Mouse (Mus musculus) forebrain, embryonic 12.5 days (tissue): ENCODE results near the gene Nnat. TPM values are rescaled to one million over a fixed set of nuclear protein-coding genes. Genes with fewer than 3 reads are reported as not detected.
"Not testable (repeated sequence)": the region's sequence is repeated elsewhere in the genome, so short reads cannot be mapped to it uniquely, and the experiment has no call there.

ENCODE experiments used
- ATAC-seq: fragments of 200-750 bp; cut with Nextera tagmentation; 2 replicates; pipeline ENCODE4 v1.8.0; 2017; ENCODE audit warnings: moderate TSS enrichment; ENCODE audit not compliant: low FRiP score
- H3K27ac ChIP-seq: fragments of 300-500 bp; sonication (generic); 2 replicates; pipeline ENCODE4 v1.5.1; 2016; ENCODE audit warnings: mild to moderate bottlenecking
- H3K27me3 ChIP-seq: fragments of 300-500 bp; sonication (generic); 2 replicates; pipeline ENCODE4 v1.6.1; 2016; ENCODE audit warnings: mild to moderate bottlenecking
- H3K36me3 ChIP-seq: fragments of 300-500 bp; sonication (generic); replicated peaks from 2 replicates; pipeline ENCODE4 v1.6.1; 2016; ENCODE audit warnings: mild to moderate bottlenecking
- H3K4me1 ChIP-seq: fragments of 300-500 bp; sonication (generic); 2 replicates; pipeline ENCODE4 v1.6.1; 2016
- H3K4me2 ChIP-seq: fragments of 300-500 bp; sonication (generic); 2 replicates; pipeline ENCODE4 v1.6.1; 2016; ENCODE audit warnings: mild to moderate bottlenecking, moderate library complexity
- H3K4me3 ChIP-seq: fragments of 300-500 bp; sonication (generic); replicated peaks from 2 replicates; pipeline ENCODE4 v1.5.1; 2016; ENCODE audit warnings: mild to moderate bottlenecking
- H3K9ac ChIP-seq: fragments of 300-500 bp; sonication (generic); 2 replicates; pipeline ENCODE4 v1.6.1; 2016; ENCODE audit warnings: mild to moderate bottlenecking
- H3K9me3 ChIP-seq: fragments of 300-500 bp; sonication (generic); 2 replicates; pipeline ENCODE4 v1.6.1; 2016
- WGBS: fragments of 180-500 bp; shearing (Covaris S2); methylation state at CpG from one replicate; pipeline ENCODE4 v1.1.7; 2016; 5-methylcytosine and 5-hydroxymethylcytosine counted together
- polyA plus RNA-seq: library from polyadenylated mRNA; unstranded; fragments of >200 nt; fragmentation: Nextera tagmentation; extraction: Ambion mirVana; gene quantifications from 2 replicates; pipeline ENCODE4 v1.2.1, GENCODE M21; 2016

Gene Nnat
- polyA plus RNA-seq, 1 experiment from 2014 or later = 5,265 TPM

DNA sequence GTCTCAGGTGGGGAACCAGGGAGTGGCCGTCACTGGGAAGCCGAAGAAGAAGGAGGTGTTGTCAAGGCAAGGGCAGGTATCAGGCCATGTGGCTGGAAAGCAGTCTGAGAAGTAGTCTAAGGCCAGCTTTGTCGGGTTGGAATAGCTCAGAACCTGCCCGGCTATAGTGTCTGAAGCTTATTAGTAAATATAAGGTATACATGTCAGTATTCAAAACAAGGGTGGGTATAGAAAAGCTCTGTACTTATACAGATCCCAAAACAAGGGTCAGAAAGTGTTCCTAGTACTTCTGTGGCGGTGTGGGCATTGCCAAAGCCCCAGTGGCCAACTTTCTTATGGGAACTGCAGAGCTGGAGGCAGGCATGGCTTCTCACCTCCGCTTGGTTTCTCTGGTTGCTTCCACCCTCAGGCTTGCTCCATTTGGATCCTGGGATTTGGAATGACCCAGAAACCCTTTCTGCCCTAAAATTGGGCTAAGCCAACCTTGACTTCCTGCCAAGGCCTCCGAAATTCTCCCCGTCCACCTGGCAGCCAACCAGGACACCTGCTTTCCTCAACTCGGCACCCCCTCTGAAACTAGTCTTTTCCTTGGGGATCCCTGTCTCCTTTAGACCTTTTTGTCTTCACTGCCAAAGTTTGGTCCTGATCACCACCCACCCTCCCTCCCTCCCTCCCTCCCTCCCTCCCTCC is 10.1 kb downstream of the Nnat start:
- Histone ChIP-seq H3K9me3 (no peaks in the 10 kb centered on the region), H3K4me3 (no peak overlapping the region; the same call in 1 of the 2 replicates), H3K27me3 (no peaks in the 10 kb centered on the region; the same call in 1 of the 2 replicates), H3K27ac (0 out of 2 replicates have a peak overlapping the region, but pooled peaks have one; percentile 5), H3K36me3 (0 out of 2 replicates have a peak, but pooled peaks cover under 1% of the 10 kb centered on the region), H3K4me1 (peaks cover 27% of the 10 kb centered on the region), H3K9ac (no peak overlapping the region), H3K4me2 (no peak overlapping the region)
- 80% methylated on average over 9 of the region's 9 CpGs for WGBS
- ATAC-seq = no peak

DNA sequence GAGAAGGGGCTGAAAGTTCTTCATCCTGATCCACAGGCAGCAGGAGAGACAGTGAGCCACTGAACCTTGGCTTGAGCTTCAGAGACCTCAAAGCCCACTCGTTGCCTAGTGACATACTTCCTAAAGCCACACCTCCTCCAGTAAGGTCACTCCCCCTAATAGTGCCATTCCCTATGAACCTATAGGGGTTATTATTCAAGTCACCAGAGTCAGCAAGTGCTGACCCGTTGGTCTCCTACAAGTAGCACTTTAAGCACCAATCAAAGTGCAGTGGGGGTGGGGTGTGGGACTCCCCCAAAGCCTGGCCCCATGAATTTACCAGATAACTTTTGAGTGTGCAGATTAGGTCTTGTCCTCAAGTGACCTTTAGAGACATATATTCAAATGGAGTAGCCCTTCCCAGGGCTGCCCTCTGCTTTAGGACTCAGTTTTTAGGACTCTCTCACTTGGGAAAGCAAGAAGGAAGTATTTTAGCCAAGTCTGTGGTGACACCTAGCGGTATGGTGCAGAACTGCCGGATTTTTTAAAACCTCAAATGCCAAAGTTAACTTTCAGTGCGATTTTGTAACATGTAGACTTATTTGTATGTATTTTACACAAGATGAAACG is 11.4 kb downstream of the Nnat start, which contains the start of gene Blcap:
Gene Blcap (minus strand): TSS at position 51 of the 609 bp plus-strand sequence.
- WGBS = 12% methylated on average over 6 of the region's 6 CpGs
- no peaks in the 10 kb centered on the region for H3K9me3 ChIP-seq
- no peaks in the 10 kb centered on the region; the same call in 1 of the 2 replicates for H3K27me3 ChIP-seq
- peak within 1 kb of the TSS; percentile 59; the same call in 1 of the 2 replicates for H3K27ac ChIP-seq
- peak within 1 kb of the TSS; percentile 12; the same call in 1 of the 2 replicates for H3K9ac ChIP-seq
- peak; percentile 37; the same call in 1 of the 2 replicates for ATAC-seq
- H3K4me2 ChIP-seq = no peak within 1 kb of the TSS
- no peak within 1 kb of the TSS for H3K4me3 ChIP-seq
- peaks cover 22% of the 10 kb centered on the region for H3K4me1 ChIP-seq
- H3K36me3 ChIP-seq = no peaks in the 10 kb centered on the region

DNA sequence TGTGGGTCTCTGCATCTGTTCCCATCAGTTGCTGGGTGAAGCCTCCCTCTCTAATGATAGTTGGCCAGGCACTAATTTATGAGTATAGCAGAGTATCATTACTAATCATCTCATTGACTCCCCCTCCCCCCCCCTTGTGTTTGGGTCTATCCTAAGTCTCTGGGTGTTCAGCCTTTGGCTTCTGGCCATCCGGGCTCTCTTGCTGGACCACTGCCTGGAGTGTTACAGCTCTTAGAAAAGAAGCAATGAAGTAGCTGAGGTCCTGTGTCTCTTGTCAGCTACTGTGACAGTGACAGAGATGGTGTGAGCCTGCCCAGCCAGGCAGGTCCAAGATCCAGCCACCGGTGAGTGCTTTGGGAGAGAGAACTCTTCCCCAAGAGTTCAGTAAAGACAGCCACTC is 12.9 kb downstream of the Nnat start:
- ATAC-seq = no peak
- Histone ChIP-seq H3K4me2 (no peak overlapping the region), H3K9me3 (no peaks in the 10 kb centered on the region), H3K27me3 (no peaks in the 10 kb centered on the region; the same call in 1 of the 2 replicates), H3K4me1 (peaks cover 13% of the 10 kb centered on the region), H3K9ac (no peak overlapping the region), H3K4me3 (no peak overlapping the region), H3K36me3 (no peaks in the 10 kb centered on the region), H3K27ac (no peak overlapping the region)
- 83% methylated on average over 2 of the region's 2 CpGs for WGBS

DNA sequence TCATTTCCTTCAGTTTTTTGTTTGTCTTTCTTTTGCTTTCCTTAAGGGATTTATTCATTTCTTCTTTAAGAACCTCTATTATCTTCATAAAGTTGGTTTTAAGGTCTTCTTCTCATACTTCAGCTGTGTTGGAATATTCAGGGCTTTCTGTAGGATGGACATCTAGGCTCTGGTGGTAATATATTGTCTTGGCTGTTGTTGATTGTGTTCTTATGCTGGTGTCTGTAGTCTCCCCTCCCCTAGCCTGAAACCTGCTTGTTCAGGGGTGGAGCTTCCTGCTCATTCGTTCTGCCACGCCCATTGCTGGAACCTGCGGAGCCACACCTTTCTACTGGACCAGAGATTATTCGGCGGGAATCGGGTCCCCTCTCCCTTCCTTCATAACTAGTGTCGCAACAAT is 25.5 kb downstream of the Nnat start:
- H3K36me3 ChIP-seq, H3K4me1 ChIP-seq, H3K9me3 ChIP-seq, H3K4me3 ChIP-seq, ATAC-seq, H3K27me3 ChIP-seq, H3K4me2 ChIP-seq, H3K9ac ChIP-seq, H3K27ac ChIP-seq: not testable (repeated sequence)
- WGBS = 15% methylated on average over 7 of the region's 7 CpGs

DNA sequence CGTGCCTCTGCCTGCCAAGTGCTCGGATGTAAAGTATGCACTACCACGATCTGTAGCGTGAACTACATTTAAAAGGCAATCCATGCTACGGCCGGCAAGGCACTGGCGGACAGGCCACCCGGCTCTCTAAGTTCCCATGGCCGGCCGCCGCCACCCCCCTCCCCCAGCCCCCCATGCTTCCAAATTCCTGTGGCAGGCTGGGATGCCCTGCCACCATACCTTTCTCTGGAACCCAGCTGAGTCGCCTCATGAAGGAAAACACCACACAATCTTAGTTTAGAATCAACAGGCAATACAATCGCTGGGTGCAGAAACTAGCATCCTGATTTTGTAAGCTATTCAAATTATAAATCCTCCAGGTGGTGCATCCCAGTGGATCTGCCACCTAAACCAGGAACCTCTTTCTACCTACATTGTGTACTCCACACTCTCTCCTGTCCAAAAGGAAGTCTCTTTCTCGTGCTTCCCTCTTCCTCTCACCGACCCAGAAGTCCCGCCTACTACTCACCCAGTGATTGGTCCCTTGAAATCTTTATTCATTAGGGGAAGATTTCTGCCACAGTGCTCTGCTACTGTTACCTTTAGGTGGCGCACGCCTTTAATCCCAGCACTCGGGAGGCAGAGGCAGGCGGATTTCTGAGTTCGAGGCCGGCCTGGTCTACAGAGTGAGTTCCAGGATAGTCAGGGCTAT is 37.1 kb downstream of the Nnat start:
- 69% methylated on average over 22 of the region's 22 CpGs for WGBS
- H3K9me3 ChIP-seq = no peaks in the 10 kb centered on the region
- no peak overlapping the region for H3K4me2 ChIP-seq
- no peak overlapping the region for H3K27ac ChIP-seq
- H3K36me3 ChIP-seq = no peaks in the 10 kb centered on the region
- no peak overlapping the region for H3K9ac ChIP-seq
- H3K4me1 ChIP-seq = no peaks in the 10 kb centered on the region
- no peak overlapping the region for H3K4me3 ChIP-seq
- no peaks in the 10 kb centered on the region for H3K27me3 ChIP-seq
- ATAC-seq = no peak

DNA sequence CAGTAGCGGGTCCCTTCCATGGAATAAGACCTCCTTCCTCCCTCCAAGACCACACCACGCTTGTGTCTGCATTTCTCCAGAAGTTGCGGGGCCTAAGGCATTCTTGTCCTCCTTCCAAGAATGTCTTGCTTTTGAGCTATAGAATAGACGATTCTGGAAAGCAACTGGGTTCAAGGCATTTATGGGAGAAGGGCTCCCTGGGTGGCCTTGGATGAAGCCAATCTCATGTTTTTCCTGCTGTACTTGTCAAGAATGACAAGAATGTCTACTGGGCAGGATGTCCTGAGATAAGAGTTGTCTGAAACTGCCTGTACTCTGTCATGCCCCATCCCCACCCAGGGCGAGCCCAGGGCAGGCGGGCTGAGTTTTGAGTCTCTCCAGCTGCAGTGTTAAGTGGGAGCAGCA is 41.6 kb downstream of the Nnat start:
- Histone ChIP-seq H3K4me1 (no peaks in the 10 kb centered on the region), H3K9ac (no peak overlapping the region), H3K27me3 (peaks cover 14% of the 10 kb centered on the region; the same call in 1 of the 2 replicates), H3K4me2 (no peak overlapping the region), H3K9me3 (no peaks in the 10 kb centered on the region), H3K36me3 (no peaks in the 10 kb centered on the region), H3K27ac (no peak overlapping the region), H3K4me3 (no peak overlapping the region)
- ATAC-seq = no peak
- WGBS = 81% methylated on average over 6 of the region's 6 CpGs

DNA sequence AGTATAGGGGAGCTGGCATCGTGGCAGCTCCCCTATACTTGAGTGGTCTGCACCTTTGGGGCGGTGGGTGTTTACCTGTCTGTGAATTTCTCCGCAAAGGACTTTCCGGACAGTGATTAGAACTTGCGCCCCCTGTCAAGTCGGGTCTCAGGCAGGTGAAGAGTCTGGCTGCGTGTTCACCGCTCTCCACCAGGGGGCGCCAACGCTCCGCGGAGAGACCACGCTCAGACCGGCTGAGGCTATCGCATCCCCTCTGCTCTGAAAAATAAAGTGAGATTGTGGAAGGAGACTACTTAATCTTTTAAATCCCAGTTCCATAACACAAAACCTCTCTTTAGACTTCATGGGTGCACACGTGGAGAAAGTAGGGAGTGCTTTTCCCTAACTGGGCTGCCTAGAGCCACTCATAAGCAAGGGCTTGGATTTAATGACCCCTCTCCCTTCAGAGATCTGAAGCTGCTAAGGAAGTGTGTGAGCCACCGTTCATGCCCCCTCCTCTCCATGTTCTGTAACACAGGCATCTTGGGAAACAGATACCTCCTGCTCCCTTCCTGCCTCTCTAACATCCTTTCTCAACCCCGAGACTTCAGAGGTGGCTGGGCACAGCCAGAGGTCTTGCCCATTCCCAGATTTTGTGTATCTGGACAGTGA is 45.3 kb downstream of the Nnat start:
- no peak overlapping the region; the same call in 1 of the 2 replicates for H3K9ac ChIP-seq
- H3K27ac ChIP-seq = no peak overlapping the region
- 9% methylated on average over 18 of the region's 18 CpGs for WGBS
- H3K36me3 ChIP-seq = no peaks in the 10 kb centered on the region
- no peak overlapping the region for H3K4me3 ChIP-seq
- H3K4me1 ChIP-seq = peaks cover 12% of the 10 kb centered on the region
- no peaks in the 10 kb centered on the region for H3K9me3 ChIP-seq
- no peak overlapping the region for H3K4me2 ChIP-seq
- peaks cover 14% of the 10 kb centered on the region; the same call in 1 of the 2 replicates for H3K27me3 ChIP-seq
- peak; percentile 64 for ATAC-seq

DNA sequence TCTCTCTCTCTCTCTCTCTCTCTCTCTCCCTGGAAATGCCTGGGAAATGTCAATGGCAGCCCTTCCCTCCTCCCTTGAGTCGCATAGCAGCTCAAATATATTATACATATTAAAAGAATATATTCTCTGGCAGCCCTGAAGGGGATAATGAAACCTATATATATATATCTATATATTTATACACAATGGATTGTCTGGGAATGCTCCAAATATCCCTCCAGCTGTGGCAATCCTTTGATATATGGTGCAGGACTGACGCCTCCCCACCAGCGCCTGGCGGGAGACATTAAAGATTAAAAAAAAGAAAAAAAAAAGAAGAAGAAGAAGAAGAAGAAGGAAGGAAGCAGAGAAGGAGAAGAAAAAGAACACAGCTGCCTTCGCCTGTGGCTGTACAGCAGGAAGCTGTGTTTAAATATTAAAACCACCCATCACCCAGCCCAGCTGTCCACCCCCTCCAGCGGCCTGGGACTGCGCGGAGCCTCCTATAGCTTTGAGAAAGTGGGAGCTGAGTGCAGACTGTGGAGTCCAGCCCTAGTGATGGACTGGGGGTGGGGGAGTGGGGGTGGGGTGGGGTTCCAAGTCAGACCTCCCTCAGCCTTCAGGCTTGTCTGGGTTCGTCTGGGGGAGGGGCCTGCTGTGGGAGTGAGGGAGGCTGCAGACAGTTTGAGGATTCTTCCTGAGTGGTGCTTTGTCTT is 47.8 kb downstream of the Nnat start:
- Histone ChIP-seq H3K27ac (no peak overlapping the region), H3K9me3 (no peaks in the 10 kb centered on the region), H3K4me3 (no peak overlapping the region), H3K36me3 (no peaks in the 10 kb centered on the region), H3K4me2 (no peak overlapping the region), H3K27me3 (peaks cover 14% of the 10 kb centered on the region; the same call in 1 of the 2 replicates), H3K4me1 (peaks cover 12% of the 10 kb centered on the region), H3K9ac (no peak overlapping the region)
- no peak for ATAC-seq
- WGBS = 63% methylated on average over 9 of the region's 9 CpGs

DNA sequence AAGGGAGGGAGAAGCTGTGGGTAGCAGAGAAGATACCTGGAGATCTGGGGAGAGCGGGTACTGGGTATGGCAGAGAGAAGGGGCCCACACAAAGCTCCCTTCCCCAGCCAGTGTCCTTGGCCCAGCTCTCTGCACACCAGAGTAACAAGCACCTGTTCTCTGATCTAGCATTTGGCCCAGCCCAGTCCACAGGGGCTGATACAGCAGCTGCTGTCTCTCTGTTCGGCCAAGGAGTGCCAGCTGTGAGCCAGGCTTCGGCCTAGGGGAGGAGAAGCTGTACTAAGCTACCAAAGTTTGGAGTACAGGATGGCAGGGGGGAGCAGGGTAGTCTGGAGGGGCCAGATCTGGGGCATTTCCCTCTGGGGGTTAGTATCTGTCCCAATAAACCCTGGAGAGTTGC is 51.9 kb downstream of the Nnat start:
- Histone ChIP-seq H3K4me2 (no peak overlapping the region), H3K27me3 (no peaks in the 10 kb centered on the region; the same call in 1 of the 2 replicates), H3K4me1 (peaks cover 23% of the 10 kb centered on the region), H3K36me3 (no peaks in the 10 kb centered on the region), H3K9ac (no peak overlapping the region), H3K27ac (no peak overlapping the region), H3K9me3 (no peaks in the 10 kb centered on the region), H3K4me3 (no peak overlapping the region)
- no peak for ATAC-seq
- 79% methylated on average over 3 of the region's 3 CpGs for WGBS
